Comparison of ENCODE assay signal across 8 mouse cellular contexts in genomic region chr1:139421875-139422791, GRCm38 (mm10). TPM values are rescaled to one million over a fixed set of nuclear protein-coding genes. Genes with fewer than 3 reads are reported as not detected.
DNase-seq lines count a peak whose midpoint lies in the region; ATAC-seq lines count a peak whose summit lies in the region.

Zbtb41 (plus strand) TSS chr1:139422288.

- peak within 1 kb of the TSS; percentile 79 for H3K4me3 ChIP-seq in hindbrain, embryonic 13.5 days

- peak within 1 kb of the TSS; percentile 70 for H3K4me2 ChIP-seq in hindbrain, embryonic 13.5 days

- H3K27ac ChIP-seq in hindbrain, embryonic 13.5 days = peak within 1 kb of the TSS; percentile 94

- no peaks in the 10 kb centered on the region for H3K27me3 ChIP-seq in hindbrain, embryonic 13.5 days

- peak; percentile 97 for ATAC-seq in hindbrain, embryonic 13.5 days (ENCODE audit: low FRiP score)

- peak within 1 kb of the TSS; percentile 94 for H3K9ac ChIP-seq in hindbrain, embryonic 13.5 days

- no peaks in the 10 kb centered on the region for H3K9me3 ChIP-seq in hindbrain, embryonic 13.5 days

- WGBS in hindbrain, embryonic 13.5 days = under 1% methylated on average over 83 of the region's 88 CpGs

- H3K4me1 ChIP-seq in hindbrain, embryonic 13.5 days (replicated peaks) = peaks cover 37% of the 10 kb centered on the region

- DNase-seq in NIH3T3 (ENCODE audit: low read depth) = peak; percentile 97
- DNase-seq in cerebellum, postnatal 10 days = peak; percentile 91 to 94
- peak; percentile 79 to 80 for DNase-seq in frontal cortex, postnatal 14 days (ENCODE audit: low spot score in 2 of 2)
- DNase-seq in layer of hippocampus, postnatal 25 days (ENCODE audit: extremely low spot score in 1 of 2, low spot score in 1 of 2) = peak; percentile 81 to 93
- peak; percentile 90 for DNase-seq in lung, postnatal 25 days (ENCODE audit: low spot score)
- peak; percentile 92 for DNase-seq in retina, embryonic 14.5 days (ENCODE audit: low spot score)
- DNase-seq in thymus, postnatal 4 days = peak; percentile 93

- peaks cover 3% of the 10 kb centered on the region; the same call in 1 of the 2 replicates for H3K36me3 ChIP-seq in hindbrain, embryonic 13.5 days

RNA-seq across cellular contexts. Expression of gene Zbtb41, which starts in this region (rescaled TPM):
- 12.8 and 13.6 TPM in 2 replicates for polyA plus RNA-seq in hindbrain, embryonic 13.5 days (2015; fragmentation: Nextera tagmentation; extraction: Ambion mirVana)
- total RNA-seq in layer of hippocampus, postnatal 25 days (2021) = 10 to 100 TPM; 29.2 to 30.5 TPM

Comparison
In these comparisons a context has a peak if more than half of its experiments do, and no peak if none do; other contexts are left out.
1. Peak in every context shown above with its lines: DNase-seq, ATAC-seq, H3K4me3 ChIP-seq and H3K27ac ChIP-seq.